Mouse (Mus musculus): ENCODE measurements around the gene Gm20388. TPM values are rescaled to one million over a fixed set of nuclear protein-coding genes. Genes with fewer than 3 reads are reported as not detected.

The Gm20388 gene
- polyA plus RNA-seq, 1 experiment from 2014 or later: 7.4 TPM

- WGBS: 21% methylated on average over 18 of the region's 18 CpGs
- Histone ChIP-seq H3K27me3 (peaks cover 49% of the 10 kb centered on the region), H3K27ac (no peak overlapping the region), H3K4me1 (peaks cover 78% of the 10 kb centered on the region), H3K9me3 (replicated peaks) (no peaks in the 10 kb centered on the region), H3K4me3 (replicated peaks) (peak overlapping the region; percentile 70), H3K4me2 (peak overlapping the region; percentile 98), H3K9ac (peak overlapping the region; percentile 71; the same call in 1 of the 2 replicates), H3K36me3 (no peaks in the 10 kb centered on the region)
- ATAC-seq (replicated peaks; ENCODE audit: low FRiP score): no peak
Measured at GRCm38 (mm10) chr8:120230715-120231614, 320.3 kb downstream of the Gm20388 start.

GRCm38 (mm10) chr8:120231870-120232269 lies 321.2 kb downstream of the Gm20388 start:
- Histone ChIP-seq H3K27me3 (peaks cover 49% of the 10 kb centered on the region), H3K4me2 (peak overlapping the region; percentile 98), H3K4me3 (replicated peaks) (peak overlapping the region; percentile 70), H3K36me3 (no peaks in the 10 kb centered on the region), H3K4me1 (peaks cover 74% of the 10 kb centered on the region), H3K27ac (no peak overlapping the region), H3K9me3 (replicated peaks) (no peaks in the 10 kb centered on the region), H3K9ac (0 out of 2 replicates have a peak overlapping the region, but pooled peaks have one; percentile 11)
- no peak for ATAC-seq (replicated peaks; ENCODE audit: low FRiP score)
- WGBS: 74% methylated on average over 3 of the region's 3 CpGs

DNA sequence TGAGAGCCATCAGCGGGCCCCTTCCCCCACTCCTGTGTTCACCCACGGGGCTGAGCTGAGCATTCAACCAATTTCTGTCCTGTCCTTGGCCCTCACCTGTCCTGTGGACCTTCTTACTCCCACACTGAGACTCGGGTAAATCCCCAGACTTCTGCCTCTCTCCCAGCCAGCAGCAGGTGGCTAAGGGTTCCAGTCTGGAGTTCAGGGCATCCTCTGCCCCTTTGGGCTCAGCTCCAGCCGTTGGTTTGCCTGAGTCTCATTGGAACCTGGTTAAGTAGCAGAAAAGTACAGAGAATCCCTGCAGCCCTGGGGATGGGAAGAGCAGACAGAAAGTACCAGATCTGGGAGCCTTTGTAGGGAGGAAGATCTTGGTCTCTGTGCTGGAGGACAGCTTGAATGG lies 321.8 kb downstream of the Gm20388 start:
- Histone ChIP-seq H3K36me3 (peaks cover under 1% of the 10 kb centered on the region; the same call in 1 of the 2 replicates), H3K4me2 (peak overlapping the region; percentile 98), H3K27ac (no peak overlapping the region), H3K4me3 (replicated peaks) (peak overlapping the region; percentile 70), H3K9ac (no peak overlapping the region), H3K27me3 (peaks cover 49% of the 10 kb centered on the region), H3K4me1 (peaks cover 69% of the 10 kb centered on the region), H3K9me3 (replicated peaks) (no peaks in the 10 kb centered on the region)
- WGBS: 26% methylated on average over 4 of the region's 4 CpGs
- ATAC-seq (replicated peaks; ENCODE audit: low FRiP score): no peak

- no peak overlapping the region for H3K27ac ChIP-seq
- H3K9me3 ChIP-seq (replicated peaks): no peaks in the 10 kb centered on the region
- peak overlapping the region; percentile 21 for H3K9ac ChIP-seq
- H3K4me3 ChIP-seq (replicated peaks): peak overlapping the region; percentile 70
- no peak for ATAC-seq (replicated peaks; ENCODE audit: low FRiP score)
- H3K27me3 ChIP-seq: peaks cover 46% of the 10 kb centered on the region
- WGBS: 28% methylated on average over 13 of the region's 13 CpGs
- peak overlapping the region; percentile 98 for H3K4me2 ChIP-seq
- peaks cover 6% of the 10 kb centered on the region; the same call in 1 of the 2 replicates for H3K36me3 ChIP-seq
- peaks cover 63% of the 10 kb centered on the region for H3K4me1 ChIP-seq
Measured at GRCm38 (mm10) chr8:120232913-120233312, 322.3 kb downstream of the Gm20388 start.

- H3K4me2 ChIP-seq: no peak overlapping the region
- no peak overlapping the region for H3K4me3 ChIP-seq (replicated peaks)
- peaks cover 55% of the 10 kb centered on the region for H3K4me1 ChIP-seq
- no peak overlapping the region for H3K9ac ChIP-seq
- peaks cover 38% of the 10 kb centered on the region for H3K27me3 ChIP-seq
- 0 out of 2 replicates have a peak overlapping the region, but pooled peaks have one; percentile 2 for H3K27ac ChIP-seq
- H3K36me3 ChIP-seq: peaks cover 14% of the 10 kb centered on the region; the same call in 1 of the 2 replicates
- no peak for ATAC-seq (replicated peaks; ENCODE audit: low FRiP score)
- 61% methylated on average over 12 of the region's 12 CpGs for WGBS
- no peaks in the 10 kb centered on the region for H3K9me3 ChIP-seq (replicated peaks)
Measured at GRCm38 (mm10) chr8:120234457-120234856, 323.8 kb downstream of the Gm20388 start.

DNA sequence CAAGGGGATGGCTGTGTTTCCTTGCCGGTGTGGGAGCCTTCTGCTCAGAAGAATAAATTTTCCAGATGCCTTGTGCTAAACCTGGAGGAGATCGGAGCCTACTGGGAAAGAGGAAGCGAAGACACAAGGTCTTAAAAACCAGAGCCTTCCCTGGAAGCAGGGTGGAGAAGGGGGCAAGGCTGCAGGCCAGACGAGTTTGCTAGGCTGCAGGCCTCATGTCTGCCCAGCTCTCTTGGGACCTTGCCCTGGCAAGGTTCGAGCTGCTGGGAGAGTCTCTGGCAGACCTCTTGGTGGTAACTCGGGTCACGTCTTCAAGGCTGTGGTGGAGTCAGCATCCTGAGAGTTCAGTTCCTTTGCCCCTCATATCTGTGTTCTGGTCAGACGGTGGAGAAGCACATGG lies 324.2 kb downstream of the Gm20388 start:
- H3K27me3 ChIP-seq: peaks cover 34% of the 10 kb centered on the region
- 52% methylated on average over 8 of the region's 8 CpGs for WGBS
- no peak overlapping the region for H3K9ac ChIP-seq
- H3K9me3 ChIP-seq (replicated peaks): no peaks in the 10 kb centered on the region
- no peak overlapping the region for H3K4me2 ChIP-seq
- no peak overlapping the region for H3K4me3 ChIP-seq (replicated peaks)
- peaks cover 14% of the 10 kb centered on the region; the same call in 1 of the 2 replicates for H3K36me3 ChIP-seq
- 0 out of 2 replicates have a peak overlapping the region, but pooled peaks have one; percentile 2 for H3K27ac ChIP-seq
- ATAC-seq (replicated peaks; ENCODE audit: low FRiP score): no peak
- peaks cover 51% of the 10 kb centered on the region for H3K4me1 ChIP-seq

- no peak for ATAC-seq (replicated peaks; ENCODE audit: low FRiP score)
- no peaks in the 10 kb centered on the region for H3K27me3 ChIP-seq
- H3K9me3 ChIP-seq (replicated peaks): no peaks in the 10 kb centered on the region
- peaks cover 10% of the 10 kb centered on the region for H3K4me1 ChIP-seq
- H3K4me3 ChIP-seq (replicated peaks): no peak overlapping the region
- 89% methylated on average over 4 of the region's 4 CpGs for WGBS
- H3K4me2 ChIP-seq: no peak overlapping the region
- H3K36me3 ChIP-seq: peaks cover 17% of the 10 kb centered on the region
- 0 out of 2 replicates have a peak overlapping the region, but pooled peaks have one; percentile 13 for H3K27ac ChIP-seq
- no peak overlapping the region for H3K9ac ChIP-seq
Measured at GRCm38 (mm10) chr8:120243222-120243621, 332.6 kb downstream of the Gm20388 start.

DNA sequence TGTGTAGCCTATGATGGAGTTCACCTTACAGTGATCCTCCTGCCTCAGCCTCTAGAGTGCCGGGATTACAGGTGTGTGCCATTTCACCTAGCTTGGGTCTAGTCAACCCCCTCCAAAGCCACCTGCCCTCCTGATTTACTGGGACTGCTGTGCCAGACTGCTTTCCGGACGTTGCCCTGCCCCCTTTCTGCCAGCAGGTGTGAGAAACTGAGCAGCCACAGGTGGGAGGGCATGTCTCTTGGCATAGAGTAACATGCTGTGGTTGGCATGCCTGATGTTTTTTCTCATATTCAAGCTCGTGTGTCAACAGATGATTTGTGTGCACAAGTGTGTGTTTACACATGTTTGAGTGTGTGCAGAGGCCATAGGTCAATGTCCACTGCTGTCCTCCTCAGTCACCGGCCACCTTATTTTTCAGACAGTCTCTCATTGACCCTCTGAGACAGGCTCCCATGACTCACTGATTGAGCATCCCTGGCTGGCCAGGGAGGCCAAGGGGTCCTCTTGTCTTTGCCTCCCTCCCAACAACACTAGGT lies 333.3 kb downstream of the Gm20388 start:
- no peaks in the 10 kb centered on the region for H3K9me3 ChIP-seq (replicated peaks)
- H3K27me3 ChIP-seq: no peaks in the 10 kb centered on the region
- ATAC-seq (replicated peaks; ENCODE audit: low FRiP score): no peak
- peaks cover 12% of the 10 kb centered on the region for H3K36me3 ChIP-seq
- H3K4me3 ChIP-seq (replicated peaks): no peak overlapping the region
- H3K27ac ChIP-seq: no peak overlapping the region
- H3K4me2 ChIP-seq: no peak overlapping the region
- WGBS: 82% methylated on average over 5 of the region's 5 CpGs
- peaks cover 15% of the 10 kb centered on the region for H3K4me1 ChIP-seq
- H3K9ac ChIP-seq: no peak overlapping the region

DNA sequence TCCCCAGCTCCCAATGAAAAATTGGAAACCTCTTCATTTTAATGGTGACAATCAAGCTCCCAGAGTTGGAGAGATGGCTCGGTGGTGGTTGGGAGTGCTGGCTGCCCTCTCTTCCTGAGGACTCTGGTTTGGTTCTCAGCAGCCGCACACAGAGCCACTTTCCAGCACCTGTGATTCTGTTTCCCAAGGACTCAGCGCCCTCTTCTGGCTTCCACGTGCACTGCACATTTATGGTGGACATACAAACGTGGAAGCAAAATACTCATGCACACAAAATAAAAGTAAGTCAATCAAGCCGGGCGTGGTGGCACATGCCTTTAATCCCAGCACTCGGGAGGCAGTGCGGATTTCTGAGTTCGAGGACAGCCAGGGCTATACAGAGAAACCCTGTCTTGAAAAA lies 333.9 kb downstream of the Gm20388 start:
- H3K4me1 ChIP-seq: peaks cover 17% of the 10 kb centered on the region
- ATAC-seq (replicated peaks; ENCODE audit: low FRiP score): no peak
- no peak overlapping the region for H3K4me3 ChIP-seq (replicated peaks)
- no peak overlapping the region for H3K9ac ChIP-seq
- no peaks in the 10 kb centered on the region for H3K9me3 ChIP-seq (replicated peaks)
- no peak overlapping the region for H3K4me2 ChIP-seq
- WGBS: 91% methylated on average over 10 of the region's 10 CpGs
- peaks cover 12% of the 10 kb centered on the region for H3K36me3 ChIP-seq
- no peak overlapping the region for H3K27ac ChIP-seq
- H3K27me3 ChIP-seq: no peaks in the 10 kb centered on the region

GRCm38 (mm10) chr8:120247618-120248017 lies 337.0 kb downstream of the Gm20388 start:
- peaks cover 12% of the 10 kb centered on the region for H3K36me3 ChIP-seq
- peaks cover 41% of the 10 kb centered on the region for H3K4me1 ChIP-seq
- H3K27ac ChIP-seq: no peak overlapping the region
- H3K4me3 ChIP-seq (replicated peaks): no peak overlapping the region
- no peaks in the 10 kb centered on the region for H3K9me3 ChIP-seq (replicated peaks)
- WGBS: 77% methylated on average over 5 of the region's 5 CpGs
- no peak overlapping the region for H3K4me2 ChIP-seq
- H3K27me3 ChIP-seq: no peaks in the 10 kb centered on the region
- ATAC-seq (replicated peaks; ENCODE audit: low FRiP score): no peak
- H3K9ac ChIP-seq: no peak overlapping the region

GRCm38 (mm10) chr8:120248031-120248430 lies 337.4 kb downstream of the Gm20388 start:
- no peak overlapping the region for H3K27ac ChIP-seq

DNA sequence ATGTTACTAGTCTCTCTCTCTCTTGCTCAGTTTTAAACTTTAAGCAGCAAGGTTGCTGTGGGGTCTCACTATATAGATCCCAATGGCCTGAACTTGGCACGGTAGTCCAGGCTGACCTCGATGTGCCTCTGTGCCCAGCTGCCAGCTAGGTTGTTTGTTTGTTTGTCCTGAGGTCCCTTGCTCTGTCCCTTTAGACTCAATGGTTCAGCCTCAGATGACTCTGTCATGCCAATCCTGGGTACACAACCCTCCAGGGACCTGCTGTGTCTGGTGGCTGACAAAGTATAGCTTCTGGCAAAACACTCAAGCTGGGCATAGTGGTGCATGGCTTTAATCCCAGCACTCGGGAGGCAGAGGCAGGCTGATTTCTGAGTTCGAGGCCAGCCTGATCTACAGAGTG lies 337.8 kb downstream of the Gm20388 start:
- WGBS: 94% methylated on average over 4 of the region's 4 CpGs
- ATAC-seq (replicated peaks; ENCODE audit: low FRiP score): no peak
- Histone ChIP-seq H3K36me3 (peaks cover 12% of the 10 kb centered on the region), H3K27ac (no peak overlapping the region), H3K4me1 (peaks cover 36% of the 10 kb centered on the region), H3K27me3 (no peaks in the 10 kb centered on the region), H3K9ac (no peak overlapping the region), H3K9me3 (replicated peaks) (no peaks in the 10 kb centered on the region), H3K4me3 (replicated peaks) (no peak overlapping the region), H3K4me2 (no peak overlapping the region)

More at GRCm38 (mm10) chr8:120248031-120248430, 337.4 kb downstream of the Gm20388 start:
- no peak for ATAC-seq (replicated peaks; ENCODE audit: low FRiP score)
- no peak overlapping the region for H3K4me3 ChIP-seq (replicated peaks)
- no peaks in the 10 kb centered on the region for H3K27me3 ChIP-seq
- 71% methylated on average over 7 of the region's 7 CpGs for WGBS
- no peaks in the 10 kb centered on the region for H3K9me3 ChIP-seq (replicated peaks)
- no peak overlapping the region for H3K4me2 ChIP-seq
- H3K4me1 ChIP-seq: peaks cover 37% of the 10 kb centered on the region
- no peak overlapping the region for H3K9ac ChIP-seq
- H3K36me3 ChIP-seq: peaks cover 12% of the 10 kb centered on the region
